Mouse (Mus musculus) megakaryocyte, embryonic 14.5 days (primary cell): ENCODE results near the gene Cypt12. TPM values are rescaled to one million over a fixed set of nuclear protein-coding genes. Genes with fewer than 3 reads are reported as not detected.

Experiments
- H3K27me3 ChIP-seq: replicated peaks from 2 replicates; pipeline ENCODE3; 2012; ENCODE audit warnings: inconsistent platforms
- H3K36me3 ChIP-seq: replicated peaks from 2 replicates; pipeline ENCODE3; 2012; ENCODE audit warnings: low read length, inconsistent platforms, mixed read lengths
- H3K4me1 ChIP-seq: 2 replicates; pipeline ENCODE4 v1.6.1; 2012; ENCODE audit warnings: inconsistent platforms
- H3K4me3 ChIP-seq: replicated peaks from 2 replicates; pipeline ENCODE3; 2012; ENCODE audit warnings: moderate library complexity, mild to moderate bottlenecking, inconsistent platforms
- H3K9me3 ChIP-seq: 2 replicates; pipeline ENCODE4 v1.6.1; 2012; ENCODE audit warnings: inconsistent platforms
- FLI1 ChIP-seq: IDR thresholded peaks from 2 replicates; pipeline ENCODE4 v1.6.1; 2012; ENCODE audit warnings: low read length, inconsistent platforms, mixed read lengths
- GATA1 ChIP-seq: IDR thresholded peaks from 3 replicates; pipeline ENCODE4 v1.6.1; 2012; ENCODE audit warnings: mixed read lengths, low read length, inconsistent platforms, borderline replicate concordance
- polyA plus RNA-seq: library from polyadenylated mRNA; stranded (reverse); fragments of >175 nt; gene quantifications from 2 replicates; pipeline ENCODE4 v1.2.3, GENCODE M21; 2012; ENCODE audit warnings: low replicate concordance; ENCODE audit not compliant: insufficient read depth

The Cypt12 gene
- not detected in 2 replicates for polyA plus RNA-seq

DNA sequence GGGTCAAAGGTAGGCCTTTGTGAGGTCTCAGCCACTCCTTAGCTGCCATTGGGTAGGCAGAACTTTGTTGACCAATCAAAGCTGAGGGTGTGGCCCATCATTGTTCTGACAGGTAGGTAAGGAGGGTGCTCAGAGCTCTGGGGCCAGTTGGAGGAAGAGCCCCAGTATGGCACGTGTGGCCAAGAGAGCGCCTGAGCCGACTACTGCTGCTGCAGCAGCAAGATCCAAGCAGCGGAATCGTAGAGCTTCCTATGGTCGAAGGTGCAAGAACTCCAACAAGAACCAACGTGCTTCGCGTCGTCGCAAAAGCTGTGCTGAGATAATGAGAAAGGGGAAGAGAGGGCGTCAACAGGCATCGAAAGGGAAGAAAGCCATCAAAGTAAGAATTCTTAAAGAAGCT lies at the start of gene Cypt12:
Gene Cypt12, plus strand, starts transcription at position 112 of the 400 bp plus-strand sequence.
- no peak within 1 kb of the TSS for H3K4me3 ChIP-seq
- TF ChIP-seq GATA1 (no peak), FLI1 (no peak)

DNA sequence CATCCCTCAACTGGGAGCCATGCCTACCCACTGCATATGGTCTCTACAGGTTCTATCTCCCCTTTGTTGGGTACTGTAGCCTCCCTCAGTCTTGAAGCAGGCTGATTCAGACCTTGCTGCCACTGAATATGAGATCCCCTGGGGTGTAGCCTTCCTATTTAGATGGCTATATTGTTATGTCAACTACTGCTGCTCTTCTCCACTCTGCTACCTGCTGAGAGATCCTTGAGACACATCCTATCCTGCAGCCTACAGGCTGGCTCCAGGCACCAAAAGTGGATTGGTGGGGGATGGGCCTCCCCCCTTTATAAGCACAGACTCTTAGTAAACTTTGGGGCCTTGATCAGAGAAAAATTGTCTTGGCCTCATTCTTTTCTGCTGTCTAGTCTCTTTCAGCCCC lies 34.4 kb upstream of the Cypt12 start:
- Histone ChIP-seq H3K36me3 (no peaks in the 10 kb centered on the region), H3K4me3 (no peak overlapping the region), H3K9me3 (no peaks in the 10 kb centered on the region), H3K4me1 (no peaks in the 10 kb centered on the region), H3K27me3 (no peaks in the 10 kb centered on the region)
- no peak for TF ChIP-seq GATA1
- TF ChIP-seq FLI1 = no peak

More for the DNA sequence above, at the start of gene Cypt12:
- Histone ChIP-seq H3K9me3 (peaks cover 6% of the 10 kb centered on the region), H3K36me3 (no peaks in the 10 kb centered on the region), H3K4me1 (no peaks in the 10 kb centered on the region), H3K27me3 (no peaks in the 10 kb centered on the region)

DNA sequence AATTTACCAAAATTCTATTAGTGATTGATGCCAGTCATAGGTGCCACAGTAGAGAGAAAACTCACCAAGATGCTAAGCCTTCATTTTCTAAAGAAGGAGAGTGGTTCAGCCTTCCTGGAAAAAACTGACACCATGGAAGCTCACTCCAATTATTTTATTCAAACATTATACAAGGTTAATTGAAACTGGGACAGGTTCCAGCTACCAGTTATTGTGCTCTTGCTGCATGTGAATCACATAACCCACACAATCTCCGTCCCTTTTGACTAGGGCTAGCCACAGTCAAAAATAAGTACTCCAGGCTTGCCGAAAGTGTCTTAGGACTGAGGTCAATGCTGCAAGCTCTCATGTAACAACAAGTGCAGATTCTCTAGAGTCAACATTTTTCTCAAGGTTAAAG lies 8.0 kb upstream of the Cypt12 start:
- no peak overlapping the region for H3K4me3 ChIP-seq
- no peaks in the 10 kb centered on the region for H3K36me3 ChIP-seq
- H3K4me1 ChIP-seq = no peaks in the 10 kb centered on the region
- H3K9me3 ChIP-seq = peaks cover 6% of the 10 kb centered on the region; the same call in 1 of the 2 replicates
- TF ChIP-seq GATA1 (no peak), FLI1 (no peak)
- no peaks in the 10 kb centered on the region for H3K27me3 ChIP-seq
